Mouse (Mus musculus): ENCODE measurements around the gene Socs7.

The Socs7 gene

DNA sequence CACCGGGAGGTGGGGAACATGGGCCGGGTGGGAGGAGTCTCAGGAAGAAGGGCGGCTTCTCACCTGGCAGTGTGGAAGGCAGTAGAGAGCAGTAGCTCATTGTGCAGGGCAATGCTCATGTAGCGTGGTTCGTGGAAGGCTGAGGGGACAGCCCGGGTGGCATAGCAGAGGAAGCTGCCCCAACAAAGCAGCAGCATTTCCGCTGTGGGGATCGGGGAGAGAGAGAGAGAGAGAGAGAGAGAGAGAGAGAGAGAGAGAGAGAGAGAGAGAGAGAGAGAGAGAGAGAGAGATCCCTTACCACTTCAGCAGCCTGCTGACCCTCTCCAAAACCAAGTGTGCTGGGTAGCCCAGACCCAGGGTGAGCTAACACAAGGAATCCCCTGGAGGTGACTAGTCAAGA is 19.2 kb upstream of the Socs7 start:
- no peak for DNase-seq (ENCODE audit: low read depth, low spot score)

DNA sequence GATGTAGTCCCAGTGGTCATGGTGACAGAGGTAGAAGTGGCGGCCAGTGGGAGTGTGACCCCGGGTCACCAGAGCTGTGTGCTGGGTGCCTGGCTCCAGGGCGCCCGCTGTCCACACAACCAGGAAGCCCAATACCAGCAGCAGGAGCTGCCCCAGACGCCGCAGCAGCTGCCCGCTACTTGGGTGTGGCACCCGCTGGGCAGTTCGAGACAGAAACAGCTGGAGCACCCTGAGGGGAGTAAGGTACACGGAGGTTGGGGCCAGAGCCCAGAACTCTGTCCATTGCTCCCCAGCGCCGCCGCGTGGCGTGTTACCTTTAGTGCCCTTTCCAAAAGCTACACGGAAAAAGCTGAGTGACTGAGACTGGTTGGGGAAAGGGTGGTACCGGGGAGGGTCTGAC is 18.7 kb upstream of the Socs7 start:
- peak; percentile 72 for DNase-seq (ENCODE audit: low read depth, low spot score)

GRCm38 (mm10) chr11:97345446-97345845 is 16.9 kb upstream of the Socs7 start:
- DNase-seq (ENCODE audit: low read depth, low spot score): no peak

- no peak for DNase-seq (ENCODE audit: low read depth, low spot score)
These were observed 16.0 kb upstream of the Socs7 start for GRCm38 (mm10) chr11:97346383-97346782.

GRCm38 (mm10) chr11:97347291-97347690 is 15.1 kb upstream of the Socs7 start:
- DNase-seq (ENCODE audit: low read depth, low spot score): no peak

DNA sequence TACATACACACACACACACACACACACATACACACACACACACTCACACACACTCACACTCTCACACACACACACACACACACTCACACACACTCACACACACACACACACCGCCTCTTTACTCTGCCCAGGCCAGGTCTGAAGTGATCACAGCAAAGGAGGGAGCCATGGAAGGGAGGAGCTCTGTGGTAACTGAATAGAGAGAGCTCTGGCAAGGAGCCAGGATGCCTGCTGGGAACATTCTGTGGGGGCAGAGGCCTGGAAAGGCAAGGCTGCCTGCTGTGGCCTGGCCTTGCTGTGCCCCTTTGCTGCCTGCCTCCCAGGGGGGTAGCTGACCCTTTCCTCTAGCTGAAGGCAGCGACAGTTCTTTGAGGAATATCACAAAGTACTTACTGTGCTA is 12.3 kb upstream of the Socs7 start:
- peak; percentile 75 for DNase-seq (ENCODE audit: low read depth, low spot score)

- DNase-seq (ENCODE audit: low read depth, low spot score): no peak
These were observed 10.2 kb upstream of the Socs7 start, which contains the start of gene Gpr179 for GRCm38 (mm10) chr11:97352027-97352684. Gene Gpr179, minus strand, starts transcription at chr11:97352077.

DNA sequence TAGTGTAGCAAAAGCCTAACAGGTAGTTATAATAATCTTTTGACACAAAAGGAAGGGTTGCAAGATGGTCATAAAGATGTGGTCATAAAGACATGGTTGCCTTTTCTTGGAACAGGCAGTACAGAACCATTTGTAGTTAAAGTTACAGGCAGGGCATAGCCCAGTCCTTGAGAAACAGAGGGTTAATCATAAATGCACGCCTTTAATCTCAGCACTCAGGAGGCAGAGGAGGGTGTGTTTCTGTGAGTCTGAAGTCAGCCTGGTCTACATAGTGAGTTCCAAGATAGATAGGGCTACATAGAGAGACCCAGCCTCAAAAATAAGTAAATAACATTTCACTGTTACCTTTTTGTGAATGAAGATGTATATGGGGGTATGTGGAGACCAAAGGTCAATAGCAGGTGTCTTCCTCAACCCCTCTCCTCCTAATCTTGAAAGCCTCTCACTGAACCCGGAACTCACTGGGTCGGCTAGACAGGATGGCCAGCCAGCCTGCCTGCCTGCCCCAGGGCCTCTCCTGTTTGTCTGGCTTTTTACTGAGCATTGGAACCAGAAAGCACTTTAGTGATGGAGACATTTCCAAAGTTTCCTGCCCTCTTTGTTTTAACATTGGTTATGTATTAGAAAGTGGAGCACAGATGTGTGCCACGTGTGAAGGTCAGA is 9.3 kb upstream of the Socs7 start:
- DNase-seq (ENCODE audit: low read depth, low spot score): no peak

GRCm38 (mm10) chr11:97354646-97355045 is 7.7 kb upstream of the Socs7 start:
- peak; percentile 60 for DNase-seq (ENCODE audit: low read depth, low spot score)

GRCm38 (mm10) chr11:97355247-97355646 is 7.1 kb upstream of the Socs7 start:
- DNase-seq (ENCODE audit: low read depth, low spot score): no peak

GRCm38 (mm10) chr11:97357663-97358062 is 4.7 kb upstream of the Socs7 start:
- peak; percentile 82 for DNase-seq (ENCODE audit: low read depth, low spot score)

DNA sequence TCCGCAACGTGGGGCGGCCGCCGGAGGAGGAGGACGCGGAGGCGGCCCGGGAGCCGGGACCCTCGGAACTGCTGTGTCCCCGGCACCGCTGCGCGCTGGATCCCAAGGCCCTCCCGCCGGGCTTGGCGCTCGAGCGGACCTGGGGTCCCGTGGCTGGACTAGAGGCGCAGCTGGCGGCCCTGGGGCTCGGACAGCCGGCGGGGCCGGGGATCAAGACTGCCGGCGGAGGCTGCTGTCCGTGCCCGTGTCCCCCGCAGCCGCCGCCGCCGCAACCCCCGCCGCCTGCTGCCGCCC is 245 bp downstream of the Socs7 start:
- no peak for DNase-seq (ENCODE audit: low read depth, low spot score)

GRCm38 (mm10) chr11:97362943-97363643 is 742 bp downstream of the Socs7 start:
- peak; percentile 32 for DNase-seq (ENCODE audit: low read depth, low spot score)

DNA sequence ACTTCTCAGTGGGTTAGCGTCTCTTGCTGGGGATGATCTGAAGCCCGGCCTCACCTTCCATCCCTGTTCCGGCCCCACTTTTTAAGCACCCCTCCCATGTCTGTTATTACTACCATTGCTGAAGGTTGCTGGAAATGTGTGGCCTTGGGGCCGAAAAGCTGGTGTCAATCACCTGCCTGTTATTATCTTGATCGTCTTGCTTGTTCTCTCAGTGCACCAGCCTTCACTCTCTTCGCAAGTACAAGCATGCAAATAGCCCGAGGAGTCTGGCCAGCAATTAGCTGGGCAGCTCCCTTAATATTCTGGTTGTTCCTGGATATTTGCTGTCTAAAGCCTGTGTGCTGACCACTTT is 1.3 kb downstream of the Socs7 start:
- no peak for DNase-seq (ENCODE audit: low read depth, low spot score)

GRCm38 (mm10) chr11:97365556-97365955 is 3.2 kb downstream of the Socs7 start:
- DNase-seq (ENCODE audit: low read depth, low spot score): no peak

- no peak for DNase-seq (ENCODE audit: low read depth, low spot score)
These were observed 6.2 kb downstream of the Socs7 start for GRCm38 (mm10) chr11:97368501-97368900.

DNA sequence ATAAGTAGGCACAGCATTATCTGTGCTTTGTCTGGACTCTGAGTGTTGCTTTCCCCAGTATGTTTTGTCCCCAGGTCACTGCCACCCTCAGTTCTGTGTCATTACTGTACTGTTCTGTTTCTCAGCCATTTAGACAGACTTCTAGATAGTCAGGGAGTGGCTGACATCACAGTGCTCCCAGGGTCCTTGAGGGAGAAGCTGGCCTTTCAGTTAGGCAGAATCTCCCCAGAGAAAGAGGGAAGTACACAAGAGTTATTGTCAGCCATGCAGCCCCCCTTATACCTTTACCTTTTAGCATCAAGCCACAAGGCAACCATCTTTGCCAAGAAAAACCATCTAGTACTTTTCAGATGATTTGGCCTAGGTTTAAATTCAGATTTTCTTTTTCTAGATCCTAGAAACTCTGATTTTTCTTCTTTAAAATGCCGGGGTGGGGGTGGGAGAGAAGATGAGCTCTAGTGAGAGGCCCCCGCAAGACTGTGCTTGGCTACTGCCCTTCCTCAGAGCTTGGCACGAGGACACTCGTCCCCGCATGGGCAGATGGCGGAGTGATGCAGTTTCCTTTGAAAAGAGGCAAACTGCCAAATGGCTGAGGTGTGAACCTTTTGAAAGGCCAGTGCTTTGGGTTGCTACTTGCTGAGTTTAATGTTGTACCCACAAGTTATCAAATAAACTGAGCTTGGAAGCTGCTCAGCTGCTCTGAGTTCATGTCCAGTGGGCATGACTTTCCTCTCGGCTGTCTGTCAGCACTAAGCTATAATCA is 8.2 kb downstream of the Socs7 start:
- no peak for DNase-seq (ENCODE audit: low read depth, low spot score)

DNA sequence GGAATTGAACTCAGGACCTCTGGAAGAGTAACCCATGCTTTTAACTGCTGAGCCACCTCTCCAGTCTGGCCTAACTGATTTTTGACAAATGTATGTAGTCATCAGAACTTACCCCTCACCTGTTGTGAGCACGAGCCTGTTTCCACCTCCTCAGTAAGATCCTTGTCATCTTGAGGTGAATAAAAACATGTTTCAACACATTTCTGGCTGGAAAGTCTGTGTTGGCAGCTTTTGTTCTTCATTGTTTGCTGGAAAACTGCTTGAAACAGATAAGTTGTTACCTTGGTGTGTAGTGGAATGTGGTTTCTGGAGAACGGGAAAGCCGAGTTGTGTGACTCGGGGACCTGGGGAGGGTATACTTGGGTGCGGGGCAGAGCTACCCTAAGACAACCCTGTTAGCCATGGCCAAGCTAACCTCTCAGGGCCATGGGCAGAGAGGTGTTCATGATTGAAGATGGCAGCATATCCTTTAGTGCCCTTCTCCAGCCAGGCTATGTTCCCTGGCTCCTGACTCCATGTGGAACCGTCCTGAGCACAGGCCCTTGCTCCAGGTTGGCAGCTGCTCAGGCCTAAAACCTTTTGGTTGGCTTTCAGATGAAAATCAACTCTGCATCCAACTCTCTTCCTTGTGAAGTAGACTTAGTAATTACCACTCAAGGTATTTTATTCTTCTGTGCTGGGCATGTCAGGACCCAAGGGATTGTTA is 10.0 kb downstream of the Socs7 start:
- no peak for DNase-seq (ENCODE audit: low read depth, low spot score)

GRCm38 (mm10) chr11:97373402-97373801 is 11.1 kb downstream of the Socs7 start:
- DNase-seq (ENCODE audit: low read depth, low spot score): no peak

GRCm38 (mm10) chr11:97380036-97380435 is 17.7 kb downstream of the Socs7 start:
- DNase-seq (ENCODE audit: low read depth, low spot score): no peak

- no peak for DNase-seq (ENCODE audit: low read depth, low spot score)
These were observed 20.7 kb downstream of the Socs7 start for GRCm38 (mm10) chr11:97383017-97383416.

DNA sequence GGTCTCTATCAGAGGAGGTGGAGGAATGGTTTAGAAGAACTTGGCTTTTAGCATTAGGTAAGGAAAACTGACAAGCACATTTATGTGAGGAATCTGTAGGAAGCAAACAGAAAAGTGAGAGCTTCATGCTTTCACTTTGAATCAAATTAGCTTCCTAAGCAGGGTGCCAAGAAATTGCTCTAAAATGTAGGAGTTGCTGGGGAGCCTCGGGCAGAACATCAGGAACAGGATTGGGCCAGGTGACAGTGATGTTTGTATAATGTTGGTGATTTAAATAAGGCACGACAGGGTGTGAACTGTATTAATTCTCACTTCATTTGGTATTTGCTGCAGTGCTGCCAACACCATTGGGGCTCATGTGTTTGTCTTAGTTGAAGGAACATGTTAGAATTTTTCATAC is 21.4 kb downstream of the Socs7 start:
- DNase-seq (ENCODE audit: low read depth, low spot score): no peak
